Mouse (Mus musculus) hindbrain, embryonic 14.5 days (tissue): ENCODE data around the gene Itpk1. TPM values are rescaled to one million over a fixed set of nuclear protein-coding genes. Genes with fewer than 3 reads are reported as not detected.
A peak's percentile ranks its signal among the peaks of the same experiment; 100 is the strongest.

Experiments used
- ATAC-seq: fragments of 200-750 bp; cut with Nextera tagmentation; 2 replicates; pipeline ENCODE4 v1.8.0; 2017; ENCODE audit warnings: moderate number of reproducible peaks, mild to moderate bottlenecking, moderate TSS enrichment, moderate library complexity; ENCODE audit not compliant: low FRiP score
- DNase-seq: peaks from one replicate; pipeline ENCODE4 v3.0.0-alpha.2; 2015; ENCODE audit warnings: low spot score
- H3K27ac ChIP-seq: fragments of 300-500 bp; sonication (generic); 2 replicates; pipeline ENCODE4 v1.5.1; 2014; ENCODE audit warnings: mild to moderate bottlenecking, moderate library complexity
- H3K27me3 ChIP-seq: fragments of 300-500 bp; sonication (generic); 2 replicates; pipeline ENCODE4 v1.6.1; 2014; ENCODE audit warnings: mild to moderate bottlenecking, low read length, mixed read lengths; ENCODE audit not compliant: control insufficient read depth, insufficient read depth
- H3K36me3 ChIP-seq: fragments of 300-500 bp; sonication (generic); replicated peaks from 2 replicates; pipeline ENCODE4 v1.6.1; 2014; ENCODE audit not compliant: control insufficient read depth, insufficient read depth
- H3K4me1 ChIP-seq: fragments of 300-500 bp; sonication (generic); replicated peaks from 2 replicates; pipeline ENCODE4 v1.6.1; 2014; ENCODE audit warnings: antibody characterized with exemption, low read length, mixed read lengths; ENCODE audit not compliant: control insufficient read depth, insufficient read depth
- H3K4me2 ChIP-seq: fragments of 300-500 bp; sonication (generic); replicated peaks from 2 replicates; pipeline ENCODE4 v1.6.1; 2014; ENCODE audit warnings: mild to moderate bottlenecking, moderate library complexity
- H3K4me3 ChIP-seq: fragments of 300-500 bp; sonication (generic); replicated peaks from 2 replicates; pipeline ENCODE4 v1.5.1; 2014; ENCODE audit warnings: mild to moderate bottlenecking, low read length
- H3K9ac ChIP-seq: fragments of 300-500 bp; sonication (generic); 2 replicates; pipeline ENCODE4 v1.6.1; 2014
- H3K9me3 ChIP-seq: fragments of 300-500 bp; sonication (generic); 2 replicates; pipeline ENCODE4 v1.6.1; 2016; ENCODE audit warnings: low read length; ENCODE audit not compliant: control insufficient read depth
- whole genome bisulfite sequencing: fragments of 180-500 bp; shearing (Covaris S2); extraction: QIAGEN DNeasy Blood & Tissue Kit; methylation state at CpG from one replicate; pipeline ENCODE4 v1.1.7; 2014; 5-methylcytosine and 5-hydroxymethylcytosine counted together
- polyA plus RNA-seq: library from polyadenylated mRNA; unstranded; fragments of >200 nt; fragmentation: Nextera tagmentation; extraction: Ambion mirVana; gene quantifications from 2 replicates; pipeline ENCODE4 v1.2.1, GENCODE M21; 2014

Itpk1 gene
- polyA plus RNA-seq, 1 experiment from 2014 or later, result 31.6 TPM

DNA sequence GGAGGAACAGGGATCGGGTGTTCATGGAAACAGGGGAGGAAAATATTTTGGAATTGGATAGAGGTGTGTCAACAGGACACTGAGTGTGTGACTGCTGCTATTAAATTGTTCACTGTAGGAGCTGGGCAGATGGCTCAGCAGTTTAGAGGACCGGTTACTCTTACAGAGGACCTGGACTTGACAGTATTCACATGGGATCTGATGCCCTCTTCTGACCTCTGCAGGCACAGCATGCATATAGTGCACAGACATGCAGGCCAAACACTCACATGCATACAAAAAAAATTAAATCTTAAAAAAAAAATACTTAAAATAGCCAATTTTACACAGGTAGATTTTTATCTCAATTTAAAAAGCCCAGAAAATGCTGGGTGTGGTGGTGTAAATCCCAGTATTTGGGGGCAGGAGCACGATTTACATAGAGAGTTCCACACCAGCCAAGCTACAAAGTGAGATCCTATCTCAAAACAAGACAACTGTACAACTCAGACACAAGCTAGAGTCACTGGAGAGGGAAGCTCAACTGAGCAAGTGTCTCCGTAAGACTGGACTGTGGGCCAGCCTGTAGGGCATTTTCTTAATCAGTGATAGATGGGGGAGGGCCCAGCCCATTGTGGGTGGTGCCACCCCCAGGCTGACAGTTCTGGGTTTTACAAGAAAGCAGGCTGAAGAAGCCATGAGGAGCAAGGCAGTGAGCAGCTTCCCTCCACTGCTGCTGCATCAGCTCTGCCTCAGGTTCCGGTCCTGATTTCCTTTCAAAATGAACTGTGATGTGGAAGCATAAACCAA, 129.0 kb downstream of the Itpk1 start:
- peaks cover 6% of the 10 kb centered on the region for H3K36me3 ChIP-seq
- DNase-seq (no peak), ATAC-seq (no peak)
- no peak overlapping the region for H3K4me3 ChIP-seq
- no peak overlapping the region for H3K27ac ChIP-seq
- no peaks in the 10 kb centered on the region for H3K9me3 ChIP-seq
- no peaks in the 10 kb centered on the region for H3K4me1 ChIP-seq
- H3K27me3 ChIP-seq, result no peaks in the 10 kb centered on the region
- 80% methylated on average over 5 of the region's 5 CpGs for WGBS
- H3K4me2 ChIP-seq, result no peak overlapping the region
- H3K9ac ChIP-seq, result no peak overlapping the region

DNA sequence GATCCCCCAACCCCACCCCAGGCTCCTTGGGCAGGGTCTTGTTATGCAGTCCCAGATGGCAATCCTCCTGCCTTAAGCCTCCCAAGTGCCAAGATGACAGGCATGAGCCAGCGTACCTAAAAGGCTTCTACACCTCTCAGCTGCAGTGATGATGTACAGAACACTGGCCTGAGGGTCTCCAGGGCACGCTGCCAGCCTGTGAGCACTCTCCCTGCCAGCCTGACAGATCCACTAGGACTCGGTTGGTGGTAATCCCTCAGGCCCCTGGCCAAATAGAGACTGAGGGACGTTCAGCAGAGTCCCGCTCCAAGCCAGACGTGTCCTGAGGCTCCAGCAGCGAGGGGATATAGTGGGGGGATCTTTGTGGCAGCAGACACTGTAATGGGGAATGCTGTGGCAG, 131.7 kb downstream of the Itpk1 start:
- H3K4me1 ChIP-seq, result no peaks in the 10 kb centered on the region
- H3K4me3 ChIP-seq, result no peak overlapping the region
- no peak overlapping the region for H3K27ac ChIP-seq
- DNase-seq (no peak), ATAC-seq (no peak)
- H3K4me2 ChIP-seq, result no peak overlapping the region
- no peaks in the 10 kb centered on the region for H3K27me3 ChIP-seq
- H3K9me3 ChIP-seq, result no peaks in the 10 kb centered on the region
- peaks cover 6% of the 10 kb centered on the region for H3K36me3 ChIP-seq
- H3K9ac ChIP-seq, result no peak overlapping the region
- WGBS, result 67% methylated on average over 7 of the region's 7 CpGs

DNA sequence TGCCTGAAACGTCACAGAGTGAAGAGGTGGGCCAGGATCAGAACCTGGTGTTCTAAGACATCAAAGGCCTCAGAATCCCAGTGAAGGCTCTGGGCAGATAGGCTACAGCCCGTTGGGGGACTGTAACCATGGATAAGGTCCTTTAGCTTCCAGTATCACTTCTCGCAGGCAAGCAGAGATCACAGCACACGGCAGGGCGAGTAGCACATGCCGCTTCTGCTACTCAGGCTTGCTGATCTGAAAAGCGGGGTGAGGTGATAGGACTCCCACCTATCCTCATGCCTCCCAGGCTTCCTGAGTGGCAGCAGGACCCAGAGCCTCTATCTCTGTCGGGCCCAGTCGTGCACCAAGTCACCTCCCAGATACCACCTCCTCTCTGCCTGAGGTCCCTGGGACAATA, 133.1 kb downstream of the Itpk1 start:
- H3K36me3 ChIP-seq, result peaks cover 6% of the 10 kb centered on the region
- ATAC-seq (no peak), DNase-seq (no peak)
- H3K27ac ChIP-seq, result no peak overlapping the region
- no peaks in the 10 kb centered on the region for H3K4me1 ChIP-seq
- WGBS, result 85% methylated on average over 9 of the region's 9 CpGs
- H3K9ac ChIP-seq, result no peak overlapping the region
- H3K4me2 ChIP-seq, result no peak overlapping the region
- no peak overlapping the region for H3K4me3 ChIP-seq
- no peaks in the 10 kb centered on the region for H3K9me3 ChIP-seq
- no peaks in the 10 kb centered on the region for H3K27me3 ChIP-seq

DNA sequence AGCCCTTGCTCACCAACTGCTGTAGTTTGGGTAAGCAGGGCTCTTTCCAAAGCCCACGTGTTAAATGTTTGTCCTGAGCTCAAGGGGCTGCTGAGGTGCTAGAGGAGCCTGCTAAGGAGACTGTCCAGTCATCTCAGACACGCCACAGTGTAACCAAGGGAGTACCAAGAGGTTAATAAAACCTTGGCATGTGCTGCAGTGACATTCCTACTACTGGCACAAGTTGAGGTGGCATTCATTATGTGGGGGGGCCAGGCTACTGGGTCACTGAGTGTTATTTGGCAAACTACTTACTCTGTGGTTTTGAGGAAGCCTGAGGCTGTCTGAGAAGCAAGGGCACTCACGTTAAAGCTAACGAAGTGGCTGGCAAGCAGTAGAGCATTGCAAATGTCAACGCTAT, 134.0 kb downstream of the Itpk1 start:
- no peaks in the 10 kb centered on the region for H3K9me3 ChIP-seq
- H3K4me2 ChIP-seq, result no peak overlapping the region
- DNase-seq, result no peak
- 83% methylated on average over 5 of the region's 5 CpGs for WGBS
- H3K4me3 ChIP-seq, result no peak overlapping the region
- no peak overlapping the region for H3K27ac ChIP-seq
- no peak overlapping the region for H3K9ac ChIP-seq
- ATAC-seq, result no peak
- no peaks in the 10 kb centered on the region for H3K4me1 ChIP-seq
- H3K27me3 ChIP-seq, result no peaks in the 10 kb centered on the region
- H3K36me3 ChIP-seq, result peaks cover 6% of the 10 kb centered on the region

DNA sequence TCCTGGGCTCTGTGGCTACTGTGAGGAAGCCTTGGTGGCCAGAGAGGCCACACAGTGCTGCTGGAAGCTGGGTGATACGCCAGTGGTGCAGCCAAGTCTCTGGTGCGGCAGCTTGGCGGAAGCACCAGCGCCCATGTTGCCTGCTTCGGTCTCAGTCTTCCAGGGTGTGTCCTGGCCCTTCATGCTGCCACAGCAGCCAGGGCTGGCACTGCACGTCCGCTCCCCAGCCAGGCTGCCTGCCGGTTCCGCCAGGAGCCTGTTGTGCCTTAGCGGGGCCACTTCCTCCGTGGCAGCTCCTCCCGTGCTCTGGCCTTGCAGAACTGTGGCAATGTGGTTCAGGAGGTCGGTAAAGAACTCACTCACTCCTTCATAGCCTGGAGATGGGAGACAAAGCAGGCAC, 134.6 kb downstream of the Itpk1 start:
- Histone ChIP-seq H3K27ac (no peak overlapping the region), H3K36me3 (peaks cover 6% of the 10 kb centered on the region), H3K4me1 (no peaks in the 10 kb centered on the region), H3K4me3 (no peak overlapping the region), H3K9me3 (no peaks in the 10 kb centered on the region), H3K9ac (no peak overlapping the region), H3K4me2 (no peak overlapping the region), H3K27me3 (no peaks in the 10 kb centered on the region)
- WGBS, result 89% methylated on average over 13 of the region's 13 CpGs
- ATAC-seq, result no peak
- DNase-seq, result no peak

- DNase-seq (no peak), ATAC-seq (no peak)
- no peaks in the 10 kb centered on the region for H3K27me3 ChIP-seq
- H3K9me3 ChIP-seq, result no peaks in the 10 kb centered on the region
- 79% methylated on average over 7 of the region's 7 CpGs for WGBS
- peaks cover 5% of the 10 kb centered on the region for H3K36me3 ChIP-seq
- no peak overlapping the region for H3K4me3 ChIP-seq
- no peaks in the 10 kb centered on the region for H3K4me1 ChIP-seq
- H3K9ac ChIP-seq, result no peak overlapping the region
- no peak overlapping the region for H3K27ac ChIP-seq
- H3K4me2 ChIP-seq, result no peak overlapping the region
Observed at GRCm38 (mm10) chr12:102568219-102568618, 136.5 kb downstream of the Itpk1 start.

GRCm38 (mm10) chr12:102566951-102567350, 137.8 kb downstream of the Itpk1 start:
- no peak overlapping the region for H3K27ac ChIP-seq
- ATAC-seq, result no peak
- no peak overlapping the region for H3K4me2 ChIP-seq
- H3K27me3 ChIP-seq, result no peaks in the 10 kb centered on the region
- 72% methylated on average over 2 of the region's 2 CpGs for WGBS
- no peak overlapping the region for H3K9ac ChIP-seq
- peaks cover 6% of the 10 kb centered on the region for H3K36me3 ChIP-seq
- no peak for DNase-seq
- H3K4me1 ChIP-seq, result no peaks in the 10 kb centered on the region
- no peak overlapping the region for H3K4me3 ChIP-seq
- no peaks in the 10 kb centered on the region for H3K9me3 ChIP-seq

DNA sequence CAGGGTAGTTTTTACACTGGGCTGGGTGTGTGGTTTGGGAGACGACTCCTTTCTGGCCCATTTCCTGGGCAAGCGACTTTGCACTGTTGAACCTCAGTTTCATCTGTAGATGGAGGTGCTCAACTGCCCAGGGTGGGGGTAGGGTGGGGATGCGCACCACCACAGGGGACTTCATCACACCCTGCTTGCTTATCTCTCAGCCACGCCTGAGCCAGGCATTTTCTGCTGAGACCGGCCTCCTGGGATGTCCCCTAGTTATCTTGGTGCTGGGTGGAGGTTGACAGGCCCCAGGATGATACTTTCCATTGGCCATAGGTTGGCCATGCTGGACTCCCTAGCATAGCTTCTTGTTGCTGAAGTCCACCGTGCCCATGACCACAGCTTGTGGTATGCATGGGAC, 139.6 kb downstream of the Itpk1 start:
- no peak for ATAC-seq
- Histone ChIP-seq H3K9ac (no peak overlapping the region), H3K27me3 (no peaks in the 10 kb centered on the region), H3K4me3 (no peak overlapping the region), H3K36me3 (peaks cover 6% of the 10 kb centered on the region), H3K4me1 (no peaks in the 10 kb centered on the region), H3K4me2 (no peak overlapping the region), H3K27ac (no peak overlapping the region), H3K9me3 (no peaks in the 10 kb centered on the region)
- DNase-seq, result no peak
- WGBS, result 86% methylated on average over 6 of the region's 6 CpGs

DNA sequence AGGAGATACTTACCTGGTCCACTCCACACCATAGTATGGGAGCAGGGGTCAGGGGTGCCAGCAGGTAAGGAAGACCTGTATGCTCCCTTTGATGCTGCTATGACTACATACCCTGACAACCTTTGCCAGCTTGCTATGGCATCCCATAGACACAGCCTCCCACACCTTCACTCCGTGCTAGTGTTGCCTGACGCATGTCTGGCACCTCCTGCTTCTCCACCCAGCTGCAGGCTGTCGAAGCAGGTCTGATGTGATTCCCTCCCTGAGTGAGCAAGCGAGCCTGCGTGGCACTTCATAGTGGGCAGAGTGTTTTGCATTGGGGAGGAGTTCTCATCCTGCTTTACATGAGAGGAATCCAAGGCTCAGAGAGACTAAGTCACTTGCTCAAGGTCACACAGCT, 147.4 kb downstream of the Itpk1 start:
- Histone ChIP-seq H3K4me1 (peaks cover 15% of the 10 kb centered on the region), H3K9me3 (no peaks in the 10 kb centered on the region), H3K4me3 (no peak overlapping the region), H3K9ac (no peak overlapping the region), H3K27me3 (no peaks in the 10 kb centered on the region), H3K27ac (no peak overlapping the region), H3K4me2 (no peak overlapping the region), H3K36me3 (peaks cover 11% of the 10 kb centered on the region; the same call in 1 of the 2 replicates)
- DNase-seq (no peak), ATAC-seq (no peak)
- 91% methylated on average over 5 of the region's 5 CpGs for WGBS

DNA sequence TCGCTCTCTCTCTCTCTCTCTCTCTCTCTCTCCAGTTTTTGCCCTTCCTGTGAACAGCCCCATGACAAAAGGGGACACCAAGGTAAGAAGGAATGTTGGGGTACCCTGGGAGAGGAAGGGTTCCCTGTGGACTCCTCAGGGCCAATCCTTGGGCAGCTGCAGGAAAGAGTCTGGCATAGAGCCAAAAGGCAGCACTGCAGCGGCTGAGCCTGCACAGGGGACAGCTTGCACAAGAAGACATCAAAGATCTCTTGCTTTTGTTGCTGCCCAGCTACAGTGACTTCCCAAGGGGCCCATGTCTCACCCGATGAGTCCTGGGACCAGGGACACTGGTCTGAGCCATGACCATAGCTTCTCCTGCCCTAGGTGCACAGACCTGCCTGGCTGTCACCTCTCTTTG, 148.9 kb downstream of the Itpk1 start:
- Histone ChIP-seq H3K27ac (no peak overlapping the region), H3K4me1 (peaks cover 20% of the 10 kb centered on the region), H3K4me3 (peak overlapping the region; percentile 81), H3K4me2 (peak overlapping the region; percentile 82), H3K9me3 (no peaks in the 10 kb centered on the region), H3K36me3 (peaks cover 11% of the 10 kb centered on the region; the same call in 1 of the 2 replicates), H3K9ac (peak overlapping the region; percentile 89; the same call in 1 of the 2 replicates), H3K27me3 (no peaks in the 10 kb centered on the region)
- ATAC-seq, result no peak
- DNase-seq, result no peak
- 50% methylated on average over 2 of the region's 3 CpGs for WGBS
